Mouse (Mus musculus) spleen, postnatal 10 days (tissue): Measurements from ENCODE around the gene Cryzl2.
A peak's percentile ranks its signal among the peaks of the same experiment; 100 is the strongest.

Experiments
- DNase-seq, 2 experiments: peaks; one replicate each; pipeline ENCODE4 v3.0.0; 2021 to 2022; ENCODE audit warnings: low spot score in 2 of 2

Gene Cryzl2

GRCm38 (mm10) chr1:157532826-157533460, 74.6 kb downstream of the Cryzl2 start:
- DNase-seq: no peak

DNA sequence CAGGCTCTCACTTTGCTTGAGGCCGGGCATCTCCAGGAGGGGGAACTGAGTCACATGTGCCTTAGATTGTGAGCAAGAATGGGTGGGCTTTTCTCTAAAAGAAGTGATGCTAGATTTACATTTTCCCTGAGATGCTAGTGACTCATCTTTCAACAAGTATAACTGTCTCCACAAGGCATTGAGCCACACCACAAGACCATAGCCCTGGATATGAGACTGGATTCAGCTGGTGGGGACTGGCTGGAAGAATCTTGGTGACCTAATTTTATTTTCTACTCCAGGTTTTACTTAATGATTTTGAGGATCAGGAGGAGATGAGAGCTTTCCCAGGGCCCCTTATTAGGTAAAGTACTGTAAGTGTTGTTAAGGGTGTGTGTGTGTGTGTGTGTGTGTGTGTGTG, 77.2 kb downstream of the Cryzl2 start:
- no peak for DNase-seq

DNA sequence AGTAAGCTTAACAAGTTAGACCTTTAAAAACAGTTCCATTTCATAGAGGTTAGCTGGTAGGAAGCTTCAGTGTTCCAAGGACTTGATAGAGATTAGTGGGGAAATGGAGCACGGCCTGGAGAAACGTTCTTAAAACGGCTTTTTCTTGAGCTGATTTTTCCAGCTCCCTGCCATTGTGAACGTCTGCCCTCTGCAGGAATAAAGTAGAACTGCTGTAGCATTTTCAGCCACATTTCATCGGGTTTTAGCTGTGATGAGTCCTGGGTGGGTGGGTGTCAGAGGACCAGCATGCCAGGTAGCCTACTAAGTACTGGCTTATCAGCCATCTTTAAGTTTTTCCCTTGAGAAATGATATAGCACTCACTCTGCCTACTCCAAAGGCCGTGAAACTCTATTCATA, 78.1 kb downstream of the Cryzl2 start:
- peak in 1 of 2 experiments; percentile 35 for DNase-seq

- DNase-seq: peak in 1 of 2 experiments; percentile 67
These were observed 79.3 kb downstream of the Cryzl2 start for GRCm38 (mm10) chr1:157537636-157538035.
